Mouse (Mus musculus): Measurements from ENCODE around the gene C530008M17Rik.

DNA sequence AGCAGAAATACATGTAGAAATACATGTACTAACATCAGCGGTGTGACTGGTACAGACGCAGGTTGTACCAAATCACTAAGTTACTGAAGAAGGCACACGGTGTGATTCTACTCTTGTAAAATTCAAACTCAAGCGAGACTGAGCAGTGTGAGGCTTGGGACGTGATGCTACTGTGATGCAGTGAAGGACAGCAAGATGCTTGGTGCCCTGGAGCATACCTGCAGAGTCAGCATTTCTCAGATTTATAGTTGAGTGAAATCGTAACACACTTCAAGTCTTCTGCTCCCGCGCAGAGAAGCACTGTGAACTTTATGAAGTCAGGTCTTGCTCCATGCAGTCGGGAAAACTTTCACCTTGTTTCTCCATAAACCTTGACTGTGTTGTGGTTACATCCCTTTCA is 32.6 kb upstream of the C530008M17Rik start:
- no peak for TF ChIP-seq TAL1 (IDR thresholded peaks at IDR 0.05; ENCODE audit: low read length)
- TF ChIP-seq GATA1 (IDR thresholded peaks at IDR 0.05; ENCODE audit: low read length): no peak
